Mouse (Mus musculus): ENCODE measurements around the gene Mvb12b. TPM values are rescaled to one million over a fixed set of nuclear protein-coding genes. Genes with fewer than 3 reads are reported as not detected.

Gene Mvb12b
- polyA plus RNA-seq, 1 experiment from 2014 or later, result 12.7 TPM

DNA sequence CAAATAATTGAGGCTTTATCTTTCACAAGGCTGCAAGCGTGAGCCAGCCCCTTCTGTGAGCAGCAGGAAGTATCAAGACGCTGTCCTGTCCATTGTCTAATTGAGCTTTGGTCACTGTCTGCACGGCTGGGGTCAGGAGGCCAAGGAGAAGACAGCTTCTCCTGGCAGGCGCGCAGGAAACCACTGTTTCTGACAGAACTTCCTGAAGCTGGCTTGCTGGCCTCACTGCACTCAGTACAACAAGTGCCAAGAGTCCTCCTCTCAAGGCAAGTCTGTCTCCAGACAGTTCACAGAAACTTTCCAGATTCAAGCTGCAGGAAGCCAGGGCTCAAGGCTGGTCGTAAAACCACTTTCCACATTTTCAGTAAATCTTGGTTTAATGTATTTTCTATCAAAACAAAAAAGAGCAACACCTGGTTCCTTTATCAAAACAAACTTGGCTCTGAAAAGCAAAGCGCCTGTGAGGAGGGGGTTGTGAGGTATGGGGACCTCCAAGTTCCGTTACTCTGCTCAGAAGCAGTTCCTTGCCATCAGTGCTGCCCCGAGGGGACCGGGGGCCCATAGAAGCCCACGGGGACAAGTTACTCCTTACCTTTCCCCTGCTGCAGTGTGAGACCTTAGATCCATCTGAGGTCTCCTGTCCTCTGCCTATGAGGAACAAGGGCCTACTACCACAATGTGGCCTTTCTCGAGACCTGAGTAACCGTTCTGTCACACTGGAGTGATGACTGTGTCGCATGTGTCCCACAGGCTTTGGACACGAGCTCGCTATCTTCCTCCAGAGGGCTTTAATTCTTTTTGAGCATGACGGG is 17.2 kb downstream of the Mvb12b start:
- Histone ChIP-seq H3K36me3 (peaks cover 15% of the 10 kb centered on the region), H3K4me3 (no peak overlapping the region), H3K27me3 (no peaks in the 10 kb centered on the region), H3K4me1 (replicated peaks) (peaks cover 30% of the 10 kb centered on the region), H3K9ac (no peak overlapping the region), H3K27ac (peak overlapping the region; percentile 80), H3K4me2 (peak overlapping the region; percentile 28), H3K9me3 (replicated peaks) (no peaks in the 10 kb centered on the region)
- ATAC-seq (replicated peaks; ENCODE audit: insufficient number of reproducible peaks, insufficient read depth, low FRiP score, low read depth), result peak; percentile 82
- 50% methylated on average over 17 of the region's 17 CpGs for WGBS

DNA sequence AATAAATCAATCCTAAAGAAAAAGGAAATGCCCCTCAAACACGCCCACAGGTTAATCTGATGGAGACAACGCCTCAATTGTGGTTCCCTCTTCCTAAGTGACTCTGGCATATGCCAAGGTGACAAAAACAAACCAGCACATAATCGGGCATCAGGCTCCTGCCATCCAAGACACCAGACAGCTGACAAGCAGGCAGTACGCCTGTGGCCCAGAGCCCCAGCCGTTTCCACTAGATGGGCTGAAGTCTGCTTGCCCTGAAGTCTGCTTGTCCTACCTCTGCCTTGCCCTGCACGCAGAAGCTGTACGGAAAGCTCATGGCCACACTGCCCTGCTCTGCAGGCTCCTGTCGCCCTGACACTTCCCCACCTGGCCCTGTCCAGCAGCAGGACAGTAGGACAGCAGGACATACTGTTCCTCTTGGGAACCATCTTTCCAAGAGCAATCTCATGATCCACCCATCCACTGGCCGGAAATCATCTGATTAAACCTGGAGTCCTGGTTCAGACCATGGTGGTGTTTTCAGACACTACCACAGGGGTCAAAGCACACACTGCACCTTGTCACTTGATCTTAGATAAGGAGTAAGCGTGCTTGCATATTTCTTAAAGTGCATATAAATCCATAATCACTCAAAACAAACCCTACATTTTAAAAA is 17.9 kb downstream of the Mvb12b start:
- WGBS, result 53% methylated on average over 10 of the region's 10 CpGs
- no peak overlapping the region for H3K4me3 ChIP-seq
- no peak for ATAC-seq (replicated peaks; ENCODE audit: insufficient number of reproducible peaks, insufficient read depth, low FRiP score, low read depth)
- H3K27me3 ChIP-seq, result no peaks in the 10 kb centered on the region
- H3K9me3 ChIP-seq (replicated peaks), result no peaks in the 10 kb centered on the region
- no peak overlapping the region for H3K4me2 ChIP-seq
- peaks cover 28% of the 10 kb centered on the region for H3K4me1 ChIP-seq (replicated peaks)
- no peak overlapping the region for H3K9ac ChIP-seq
- peak overlapping the region; percentile 80 for H3K27ac ChIP-seq
- H3K36me3 ChIP-seq, result peaks cover 15% of the 10 kb centered on the region

DNA sequence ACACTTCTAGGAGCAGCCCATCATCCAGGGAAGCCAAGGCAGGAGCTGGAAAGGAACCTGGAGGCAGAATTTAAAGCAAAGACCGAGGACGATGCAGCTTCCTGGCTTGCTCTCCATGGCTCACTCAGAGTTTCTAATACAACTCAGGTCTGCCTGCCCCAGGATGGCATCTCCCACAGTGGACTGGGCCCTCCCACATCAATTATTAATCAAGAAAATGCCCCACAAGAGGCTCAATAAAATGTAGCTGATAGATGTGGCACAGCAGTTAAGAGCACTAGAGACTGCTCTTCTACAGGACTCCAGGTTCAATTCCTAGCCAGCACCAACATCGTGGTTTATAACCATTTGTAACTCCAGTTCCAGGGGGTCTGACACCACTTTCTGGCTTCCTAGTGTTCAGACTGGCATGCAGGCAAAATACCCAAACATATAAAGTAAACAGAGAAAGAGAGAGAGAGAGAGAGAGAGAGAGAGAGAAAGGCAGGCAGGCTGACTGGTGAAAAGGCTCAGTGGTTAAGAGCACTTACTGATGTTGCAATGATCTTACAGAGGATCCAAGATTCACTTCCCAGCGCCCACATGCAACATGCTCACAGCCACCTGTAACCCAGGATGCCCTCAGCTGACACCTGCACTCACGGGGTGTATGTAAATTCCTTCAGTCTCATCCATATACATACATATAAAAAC is 18.6 kb downstream of the Mvb12b start:
- Histone ChIP-seq H3K27ac (peak overlapping the region; percentile 80), H3K9ac (no peak overlapping the region), H3K36me3 (peaks cover 15% of the 10 kb centered on the region), H3K4me3 (no peak overlapping the region), H3K4me2 (no peak overlapping the region), H3K4me1 (replicated peaks) (peaks cover 25% of the 10 kb centered on the region), H3K27me3 (no peaks in the 10 kb centered on the region), H3K9me3 (replicated peaks) (no peaks in the 10 kb centered on the region)
- 69% methylated on average over 5 of the region's 5 CpGs for WGBS
- no peak for ATAC-seq (replicated peaks; ENCODE audit: insufficient number of reproducible peaks, insufficient read depth, low FRiP score, low read depth)

DNA sequence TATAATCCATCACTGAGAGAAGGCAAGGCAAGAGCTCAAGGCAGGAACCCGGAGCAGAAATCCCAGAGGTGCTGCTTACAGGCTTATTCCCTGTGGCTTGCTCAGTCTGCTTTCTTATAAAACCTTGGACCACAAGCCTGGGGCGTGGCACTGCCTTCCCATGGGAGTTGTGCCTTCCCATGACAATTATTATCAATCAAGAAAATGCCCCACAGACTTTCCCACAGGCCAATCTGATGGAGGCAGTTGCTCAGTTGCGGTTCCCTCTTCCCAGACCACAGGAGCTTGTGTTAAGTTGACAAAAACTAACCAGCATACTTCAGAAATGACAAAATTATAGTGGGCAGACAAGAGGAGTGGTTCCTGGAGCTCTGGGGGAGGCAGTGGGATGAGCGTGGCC is 19.4 kb downstream of the Mvb12b start:
- Histone ChIP-seq H3K9me3 (replicated peaks) (no peaks in the 10 kb centered on the region), H3K27me3 (no peaks in the 10 kb centered on the region), H3K27ac (peak overlapping the region; percentile 9; the same call in 1 of the 2 replicates), H3K9ac (no peak overlapping the region), H3K4me1 (replicated peaks) (peaks cover 25% of the 10 kb centered on the region), H3K4me3 (no peak overlapping the region), H3K4me2 (no peak overlapping the region), H3K36me3 (peaks cover 11% of the 10 kb centered on the region)
- WGBS, result 73% methylated on average over 4 of the region's 4 CpGs
- no peak for ATAC-seq (replicated peaks; ENCODE audit: insufficient number of reproducible peaks, insufficient read depth, low FRiP score, low read depth)

DNA sequence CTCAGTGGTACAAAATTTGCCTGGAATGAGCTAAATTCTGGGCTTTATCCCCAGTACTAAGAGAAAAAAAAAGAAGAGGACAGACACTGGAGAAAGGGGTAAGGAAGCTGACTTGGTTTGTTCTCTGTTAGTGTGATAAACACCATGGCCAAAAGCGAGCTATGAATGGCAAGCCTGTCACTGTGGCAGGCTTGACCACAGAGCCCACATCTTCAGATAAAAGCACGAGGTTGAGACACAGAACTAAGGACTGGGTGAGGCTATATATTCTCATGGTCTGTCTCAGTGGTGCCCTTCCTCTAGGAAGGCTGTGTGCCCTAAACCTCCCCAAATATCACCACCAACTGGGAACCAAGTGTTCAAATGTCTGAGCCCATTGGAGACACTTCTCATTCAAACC is 31.0 kb downstream of the Mvb12b start:
- Histone ChIP-seq H3K4me3 (no peak overlapping the region), H3K36me3 (no peaks in the 10 kb centered on the region), H3K4me1 (replicated peaks) (peaks cover 4% of the 10 kb centered on the region; the same call in 1 of the 2 replicates), H3K27ac (no peak overlapping the region), H3K4me2 (no peak overlapping the region), H3K27me3 (no peaks in the 10 kb centered on the region), H3K9ac (no peak overlapping the region), H3K9me3 (replicated peaks) (no peaks in the 10 kb centered on the region)
- no peak for ATAC-seq (replicated peaks; ENCODE audit: insufficient number of reproducible peaks, insufficient read depth, low FRiP score, low read depth)
- 63% methylated on average over 2 of the region's 2 CpGs for WGBS

DNA sequence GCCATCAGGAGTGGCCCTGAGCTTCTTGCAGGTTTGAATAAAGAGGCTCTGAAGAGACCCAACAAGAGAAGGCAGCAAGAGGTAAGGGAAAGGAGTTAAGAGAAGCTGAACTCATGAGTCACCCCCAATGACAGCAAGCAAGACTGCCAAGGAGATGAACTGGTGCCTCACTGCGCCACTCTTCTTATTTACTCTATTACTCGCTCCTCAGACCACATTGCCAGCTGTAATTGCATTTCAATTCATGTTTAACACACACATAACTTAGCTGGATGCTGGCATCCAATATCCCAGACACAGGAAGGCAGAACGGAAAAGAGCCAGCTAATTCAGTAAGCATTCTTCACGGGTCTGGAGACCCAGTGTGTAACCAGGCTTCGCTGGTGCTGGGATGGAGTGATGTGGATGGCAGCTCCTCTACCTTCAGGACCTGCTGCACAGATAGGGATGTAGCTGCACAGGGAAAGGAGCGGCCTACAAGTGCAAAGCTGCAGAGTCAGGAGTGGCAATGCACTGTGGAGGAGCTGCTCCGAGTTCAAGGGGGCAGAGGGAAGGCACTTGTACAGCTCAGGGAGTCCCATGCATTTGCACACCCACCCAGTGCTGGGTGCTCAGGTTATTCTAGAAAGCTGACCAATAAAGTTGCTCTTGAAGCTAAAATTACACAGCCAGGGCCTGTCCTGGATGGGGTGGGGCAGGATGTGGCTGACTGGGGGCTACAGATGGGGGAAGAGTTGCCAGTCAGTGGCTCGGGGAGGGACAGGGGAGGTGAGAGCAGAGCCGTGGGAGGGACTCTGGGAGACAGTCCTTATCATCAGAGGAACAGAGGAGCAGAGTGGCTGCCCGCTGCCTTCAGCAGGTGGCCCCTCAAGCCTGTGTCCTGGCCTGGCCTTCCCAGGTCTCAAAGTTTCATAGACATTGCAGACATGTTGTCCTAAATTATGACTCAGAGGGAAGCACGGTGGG is 34.5 kb downstream of the Mvb12b start:
- Histone ChIP-seq H3K27me3 (no peaks in the 10 kb centered on the region), H3K36me3 (no peaks in the 10 kb centered on the region), H3K9me3 (replicated peaks) (no peaks in the 10 kb centered on the region), H3K27ac (no peak overlapping the region), H3K9ac (no peak overlapping the region), H3K4me3 (no peak overlapping the region), H3K4me1 (replicated peaks) (peaks cover 5% of the 10 kb centered on the region), H3K4me2 (no peak overlapping the region)
- no peak for ATAC-seq (replicated peaks; ENCODE audit: insufficient number of reproducible peaks, insufficient read depth, low FRiP score, low read depth)
- WGBS, result 57% methylated on average over 11 of the region's 11 CpGs

DNA sequence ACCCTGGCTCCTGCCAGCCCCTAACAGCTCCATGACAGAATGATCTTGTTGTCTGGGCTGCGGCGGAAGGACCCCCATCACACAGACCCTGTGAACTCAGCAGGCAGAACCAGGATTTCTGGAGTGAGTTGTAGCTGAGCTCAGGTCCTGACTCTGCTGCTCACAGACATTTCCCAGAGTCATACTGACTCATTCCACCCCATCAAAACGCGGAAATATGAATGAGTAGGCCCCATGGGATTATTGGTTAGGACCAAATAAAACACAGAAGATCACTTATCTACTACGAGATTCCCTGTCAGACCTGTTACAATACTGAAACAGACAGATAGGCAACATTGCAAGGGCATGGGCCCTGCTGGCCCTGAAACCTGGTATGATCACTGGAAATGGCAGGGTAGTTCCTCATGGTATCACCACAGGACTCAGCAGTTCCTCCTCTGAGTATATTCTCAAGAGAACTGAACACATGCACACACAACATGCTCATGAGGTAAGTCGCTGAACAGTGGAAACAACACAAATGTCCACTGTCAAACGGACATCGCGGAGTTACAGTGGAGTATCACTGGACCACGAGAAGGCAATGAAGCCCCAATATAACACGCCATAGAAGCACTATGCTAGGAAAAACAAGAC is 40.4 kb downstream of the Mvb12b start:
- Histone ChIP-seq H3K4me3 (no peak overlapping the region), H3K36me3 (no peaks in the 10 kb centered on the region), H3K4me2 (no peak overlapping the region), H3K9me3 (replicated peaks) (no peaks in the 10 kb centered on the region), H3K27me3 (no peaks in the 10 kb centered on the region), H3K4me1 (replicated peaks) (peaks cover 32% of the 10 kb centered on the region), H3K27ac (peak overlapping the region; percentile 2; the same call in 1 of the 2 replicates), H3K9ac (no peak overlapping the region)
- ATAC-seq (replicated peaks; ENCODE audit: insufficient number of reproducible peaks, insufficient read depth, low FRiP score, low read depth), result no peak
- WGBS, result 81% methylated on average over 11 of the region's 11 CpGs

DNA sequence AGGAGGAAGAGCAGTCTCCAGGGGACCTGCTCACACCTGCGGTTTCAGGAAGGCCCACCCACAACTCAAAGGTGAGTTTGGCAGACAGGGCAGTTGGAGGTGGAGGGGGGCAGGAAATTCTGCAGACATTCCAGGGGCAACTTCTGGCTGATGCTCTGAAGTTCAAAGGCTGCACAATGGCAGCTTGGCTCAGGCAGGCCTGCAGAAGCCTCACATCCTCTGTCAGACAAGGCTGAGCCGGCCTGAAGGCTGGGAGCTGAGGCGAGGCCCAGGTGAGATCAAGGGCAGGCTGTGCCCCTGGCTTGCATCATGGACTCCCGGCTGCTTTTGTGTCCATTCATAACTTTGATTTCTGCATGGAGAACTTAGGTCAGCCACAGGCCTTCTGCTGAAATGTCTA is 41.1 kb downstream of the Mvb12b start:
- H3K9ac ChIP-seq, result no peak overlapping the region
- H3K4me1 ChIP-seq (replicated peaks), result peaks cover 32% of the 10 kb centered on the region
- H3K4me2 ChIP-seq, result no peak overlapping the region
- no peaks in the 10 kb centered on the region for H3K36me3 ChIP-seq
- no peak overlapping the region for H3K4me3 ChIP-seq
- 0 out of 2 replicates have a peak overlapping the region, but pooled peaks have one; percentile 2 for H3K27ac ChIP-seq
- WGBS, result 54% methylated on average over 4 of the region's 4 CpGs
- H3K27me3 ChIP-seq, result 0 out of 2 replicates have a peak, but pooled peaks cover 3% of the 10 kb centered on the region
- H3K9me3 ChIP-seq (replicated peaks), result no peaks in the 10 kb centered on the region
- no peak for ATAC-seq (replicated peaks; ENCODE audit: insufficient number of reproducible peaks, insufficient read depth, low FRiP score, low read depth)

DNA sequence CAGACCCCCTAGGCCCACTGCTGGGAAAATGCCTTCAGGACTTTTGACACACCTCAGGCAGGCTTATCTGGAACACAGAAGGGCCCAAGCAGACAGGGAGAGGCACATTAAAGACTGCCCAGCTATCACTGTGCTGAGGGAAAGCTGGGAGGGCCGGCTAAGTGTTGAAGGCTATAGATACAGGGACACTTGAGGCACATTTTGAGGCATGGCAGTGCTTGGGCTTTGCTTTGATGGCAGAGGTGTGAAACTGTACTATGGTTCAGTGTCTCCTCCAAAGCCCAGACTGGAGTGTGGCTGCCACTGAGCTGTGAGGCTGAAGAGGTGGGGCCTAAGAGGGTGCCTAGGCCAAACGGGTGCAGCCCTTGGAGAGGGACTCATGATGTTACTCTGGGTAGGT is 44.1 kb downstream of the Mvb12b start:
- Histone ChIP-seq H3K9ac (no peak overlapping the region), H3K27ac (peak overlapping the region; percentile 58), H3K4me1 (replicated peaks) (peaks cover 36% of the 10 kb centered on the region), H3K4me2 (no peak overlapping the region), H3K36me3 (no peaks in the 10 kb centered on the region), H3K4me3 (no peak overlapping the region), H3K9me3 (replicated peaks) (no peaks in the 10 kb centered on the region), H3K27me3 (peaks cover 11% of the 10 kb centered on the region)
- ATAC-seq (replicated peaks; ENCODE audit: insufficient number of reproducible peaks, insufficient read depth, low FRiP score, low read depth), result peak; percentile 64; the same call in 1 of the 2 replicates
- 22% methylated on average over 2 of the region's 2 CpGs for WGBS

DNA sequence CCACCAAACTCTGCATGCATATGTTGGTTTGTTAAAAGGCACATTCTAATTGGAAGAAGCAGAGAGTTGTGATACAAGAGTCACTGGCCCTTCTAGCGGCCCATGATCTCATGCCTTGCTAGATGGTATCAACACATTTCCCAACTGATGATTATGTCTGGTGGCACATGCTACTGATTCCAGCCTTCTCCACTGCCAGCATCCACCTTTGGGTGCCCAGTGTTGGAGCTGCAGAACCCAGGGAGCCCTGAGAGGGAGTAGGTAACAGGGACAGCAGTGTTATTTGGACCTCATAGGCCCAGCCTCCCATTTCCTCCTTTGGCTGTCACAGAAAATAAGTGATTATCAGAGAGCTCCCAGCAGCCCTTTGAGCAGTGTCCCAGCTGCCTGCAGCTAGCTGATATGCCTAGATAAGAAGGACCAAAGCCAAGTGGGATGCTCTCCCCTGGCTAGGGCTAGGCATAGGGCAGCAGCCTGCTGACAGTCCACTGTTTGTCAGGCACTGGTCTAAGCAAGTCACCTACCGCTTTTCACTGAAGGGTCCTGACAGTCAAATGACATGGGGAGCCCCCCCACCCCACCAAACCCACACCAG is 44.7 kb downstream of the Mvb12b start:
- peak; percentile 78 for ATAC-seq (replicated peaks; ENCODE audit: insufficient number of reproducible peaks, insufficient read depth, low FRiP score, low read depth)
- H3K27me3 ChIP-seq, result peaks cover 11% of the 10 kb centered on the region
- no peak overlapping the region for H3K4me2 ChIP-seq
- no peaks in the 10 kb centered on the region for H3K36me3 ChIP-seq
- 50% methylated on average over 2 of the region's 2 CpGs for WGBS
- no peak overlapping the region for H3K4me3 ChIP-seq
- H3K9ac ChIP-seq, result no peak overlapping the region
- no peaks in the 10 kb centered on the region for H3K9me3 ChIP-seq (replicated peaks)
- H3K27ac ChIP-seq, result peak overlapping the region; percentile 58
- H3K4me1 ChIP-seq (replicated peaks), result peaks cover 33% of the 10 kb centered on the region

Measured in heart, embryonic 15.5 days (tissue).